Mouse (Mus musculus) heart, embryonic 12.5 days (tissue): ENCODE measurements around the gene Krt13. TPM values are rescaled to one million over a fixed set of nuclear protein-coding genes. Genes with fewer than 3 reads are reported as not detected.
A peak's percentile ranks its signal among the peaks of the same experiment; 100 is the strongest.

Experiments used
- ATAC-seq: fragments of 200-750 bp; cut with Nextera tagmentation; 2 replicates; pipeline ENCODE4 v1.8.0; 2017; ENCODE audit warnings: moderate TSS enrichment, moderate library complexity; ENCODE audit not compliant: insufficient number of reproducible peaks, low FRiP score
- H3K27ac ChIP-seq: fragments of 300-500 bp; sonication (generic); 2 replicates; pipeline ENCODE4 v1.5.1; 2016; ENCODE audit warnings: mild to moderate bottlenecking, moderate library complexity; ENCODE audit not compliant: poor library complexity, severe bottlenecking
- H3K27me3 ChIP-seq: fragments of 300-500 bp; sonication (generic); replicated peaks from 2 replicates; pipeline ENCODE4 v1.6.1; 2016; ENCODE audit warnings: mild to moderate bottlenecking, moderate library complexity
- H3K36me3 ChIP-seq: fragments of 300-500 bp; sonication (generic); 2 replicates; pipeline ENCODE4 v1.6.1; 2016; ENCODE audit warnings: mild to moderate bottlenecking, moderate library complexity
- H3K4me1 ChIP-seq: fragments of 300-500 bp; sonication (generic); replicated peaks from 2 replicates; pipeline ENCODE4 v1.6.1; 2016; ENCODE audit warnings: mild to moderate bottlenecking
- H3K4me2 ChIP-seq: fragments of 300-500 bp; sonication (generic); 2 replicates; pipeline ENCODE4 v1.6.1; 2016; ENCODE audit warnings: mild to moderate bottlenecking, moderate library complexity
- H3K4me3 ChIP-seq: fragments of 300-500 bp; sonication (generic); 2 replicates; pipeline ENCODE4 v1.5.1; 2016; ENCODE audit warnings: mild to moderate bottlenecking
- H3K9ac ChIP-seq: fragments of 300-500 bp; sonication (generic); 2 replicates; pipeline ENCODE4 v1.6.1; 2016; ENCODE audit warnings: mild to moderate bottlenecking, moderate library complexity
- H3K9me3 ChIP-seq: fragments of 300-500 bp; sonication (generic); replicated peaks from 2 replicates; pipeline ENCODE4 v1.6.1; 2016; ENCODE audit warnings: mild to moderate bottlenecking, moderate library complexity
- WGBS: fragments of 180-500 bp; shearing (Covaris S2); methylation state at CpG from one replicate; pipeline ENCODE4 v1.1.7; 2016; 5-methylcytosine and 5-hydroxymethylcytosine counted together
- polyA plus RNA-seq: library from polyadenylated mRNA; unstranded; fragments of >200 nt; fragmentation: Nextera tagmentation; extraction: Ambion mirVana; gene quantifications from 2 replicates; pipeline ENCODE4 v1.2.1, GENCODE M21; 2016

Krt13 gene
- polyA plus RNA-seq, 1 experiment from 2014 or later = 0.20 TPM

- H3K9me3 ChIP-seq = no peaks in the 10 kb centered on the region
- peak overlapping the region; percentile 50; the same call in 1 of the 2 replicates for H3K27ac ChIP-seq
- peaks cover 11% of the 10 kb centered on the region for H3K36me3 ChIP-seq
- peak overlapping the region; percentile 93 for H3K4me2 ChIP-seq
- peaks cover 46% of the 10 kb centered on the region for H3K4me1 ChIP-seq
- ATAC-seq = peak; percentile 58
- WGBS = 1% methylated on average over 13 of the region's 13 CpGs
- peaks cover 13% of the 10 kb centered on the region; the same call in 1 of the 2 replicates for H3K27me3 ChIP-seq
- peak overlapping the region; percentile 63 for H3K4me3 ChIP-seq
- peak overlapping the region; percentile 80 for H3K9ac ChIP-seq
Observed at GRCm38 (mm10) chr11:100145858-100146560, 24.6 kb upstream of the Krt13 start.

GRCm38 (mm10) chr11:100145104-100145503 is 23.7 kb upstream of the Krt13 start:
- peaks cover 46% of the 10 kb centered on the region for H3K4me1 ChIP-seq
- H3K4me2 ChIP-seq = peak overlapping the region; percentile 93
- no peaks in the 10 kb centered on the region for H3K9me3 ChIP-seq
- ATAC-seq = peak; percentile 43; the same call in 1 of the 2 replicates
- H3K36me3 ChIP-seq = peaks cover 13% of the 10 kb centered on the region
- 0 out of 2 replicates have a peak overlapping the region, but pooled peaks have one; percentile 9 for H3K27ac ChIP-seq
- peak overlapping the region; percentile 63 for H3K4me3 ChIP-seq
- peak overlapping the region; percentile 80 for H3K9ac ChIP-seq
- H3K27me3 ChIP-seq = peaks cover 13% of the 10 kb centered on the region; the same call in 1 of the 2 replicates
- WGBS = 2% methylated on average over 20 of the region's 20 CpGs

DNA sequence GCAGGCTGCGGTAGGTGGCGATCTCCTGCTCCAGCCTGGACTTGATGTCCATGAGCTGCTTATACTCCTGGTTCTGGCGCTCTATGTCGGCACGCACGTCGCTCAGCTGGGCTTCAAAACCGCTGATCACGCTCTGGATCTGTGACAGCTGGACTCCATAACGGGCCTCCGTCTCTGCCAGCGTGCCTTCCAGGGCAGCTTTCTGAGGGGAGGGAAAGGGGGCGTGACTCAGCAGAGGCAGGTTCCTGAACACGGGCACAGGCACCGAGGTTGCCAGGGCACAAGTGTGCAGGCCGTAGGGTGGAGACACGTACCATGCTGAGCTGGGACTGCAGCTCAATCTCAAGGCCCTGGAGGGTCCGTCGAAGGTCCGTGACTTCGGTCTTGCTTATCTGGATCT is 19.6 kb upstream of the Krt13 start:
- Histone ChIP-seq H3K36me3 (peaks cover 13% of the 10 kb centered on the region), H3K9ac (no peak overlapping the region), H3K4me1 (peaks cover 45% of the 10 kb centered on the region), H3K27me3 (peaks cover 13% of the 10 kb centered on the region; the same call in 1 of the 2 replicates), H3K4me2 (no peak overlapping the region), H3K4me3 (no peak overlapping the region), H3K9me3 (no peaks in the 10 kb centered on the region), H3K27ac (no peak overlapping the region)
- 75% methylated on average over 21 of the region's 21 CpGs for WGBS
- no peak for ATAC-seq

DNA sequence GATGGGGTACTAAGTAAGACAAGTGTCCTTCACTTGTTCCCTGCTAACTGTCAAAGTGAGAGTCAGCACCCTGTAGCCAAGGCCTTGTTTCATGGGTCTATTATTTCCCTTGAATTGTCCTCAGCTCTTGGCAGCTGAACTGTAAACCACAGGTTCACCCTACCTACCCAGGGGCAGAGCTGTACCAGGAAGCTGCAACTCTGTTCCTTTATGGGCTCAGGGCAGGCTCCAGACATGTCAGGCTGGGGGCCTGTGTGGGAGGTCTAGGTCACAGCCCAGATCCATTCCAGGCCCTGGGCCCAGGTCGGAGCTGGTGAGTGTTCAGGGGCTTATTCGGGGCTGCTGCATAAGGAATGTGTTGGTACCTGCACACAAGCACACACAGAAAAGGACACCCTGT is 18.0 kb upstream of the Krt13 start:
- no peaks in the 10 kb centered on the region for H3K9me3 ChIP-seq
- no peak overlapping the region for H3K9ac ChIP-seq
- no peak overlapping the region for H3K4me2 ChIP-seq
- WGBS = 64% methylated on average over 2 of the region's 2 CpGs
- H3K27me3 ChIP-seq = no peaks in the 10 kb centered on the region; the same call in 1 of the 2 replicates
- H3K36me3 ChIP-seq = peaks cover 13% of the 10 kb centered on the region
- no peak overlapping the region for H3K4me3 ChIP-seq
- peaks cover 30% of the 10 kb centered on the region for H3K4me1 ChIP-seq
- H3K27ac ChIP-seq = no peak overlapping the region
- no peak for ATAC-seq

DNA sequence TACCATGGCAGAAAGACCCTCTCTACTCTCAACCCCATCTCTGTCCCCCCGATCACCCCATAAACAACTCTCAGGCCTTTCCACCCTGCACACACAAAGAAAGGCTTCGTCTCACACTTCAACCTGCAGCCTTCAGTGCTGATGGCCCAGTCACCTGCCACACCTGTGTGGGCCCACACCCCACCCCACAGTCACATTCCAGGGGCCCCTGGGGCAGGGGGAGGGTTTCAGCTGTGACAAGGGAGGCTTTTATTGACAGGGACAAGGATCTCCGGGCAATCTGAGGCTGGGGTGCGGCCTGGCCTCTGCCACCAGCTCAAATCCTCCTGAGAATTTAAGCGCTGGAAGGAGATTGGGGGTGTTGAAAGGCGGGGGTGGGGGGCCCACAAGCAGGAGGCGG is 17.4 kb upstream of the Krt13 start:
- Histone ChIP-seq H3K27me3 (peaks cover 4% of the 10 kb centered on the region; the same call in 1 of the 2 replicates), H3K9me3 (no peaks in the 10 kb centered on the region), H3K4me2 (no peak overlapping the region), H3K4me3 (no peak overlapping the region), H3K9ac (no peak overlapping the region), H3K27ac (no peak overlapping the region), H3K4me1 (peaks cover 27% of the 10 kb centered on the region), H3K36me3 (peaks cover 13% of the 10 kb centered on the region)
- ATAC-seq = no peak
- WGBS = 48% methylated on average over 7 of the region's 7 CpGs

- Histone ChIP-seq H3K4me3 (no peak overlapping the region), H3K4me2 (no peak overlapping the region), H3K27ac (no peak overlapping the region), H3K9me3 (no peaks in the 10 kb centered on the region), H3K4me1 (peaks cover 27% of the 10 kb centered on the region), H3K36me3 (peaks cover 13% of the 10 kb centered on the region), H3K9ac (no peak overlapping the region), H3K27me3 (peaks cover 6% of the 10 kb centered on the region; the same call in 1 of the 2 replicates)
- WGBS = 53% methylated on average over 5 of the region's 5 CpGs
- ATAC-seq = no peak
Observed at GRCm38 (mm10) chr11:100137693-100138092, 16.3 kb upstream of the Krt13 start.

DNA sequence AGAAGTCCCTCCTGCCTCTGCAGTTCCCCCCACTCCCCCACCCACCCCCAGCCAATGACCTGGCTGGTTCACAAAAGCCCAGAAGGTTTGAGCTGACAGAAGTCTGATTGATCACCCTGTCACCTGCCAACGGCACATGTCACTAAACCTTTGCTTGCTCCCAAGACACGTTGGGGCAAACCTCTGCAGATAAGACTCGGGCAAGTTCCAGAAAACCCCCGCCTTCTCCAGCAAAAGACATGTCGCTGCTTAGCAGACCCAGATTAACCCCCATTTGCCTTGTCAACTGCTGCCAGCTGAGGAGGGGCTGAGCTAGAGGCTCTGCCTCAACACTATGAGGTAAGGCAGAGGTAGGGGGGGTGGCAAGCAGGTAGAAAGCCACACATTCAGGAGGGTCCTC is 15.2 kb upstream of the Krt13 start:
- ATAC-seq = no peak
- H3K9me3 ChIP-seq = no peaks in the 10 kb centered on the region

GRCm38 (mm10) chr11:100135731-100136130 is 14.4 kb upstream of the Krt13 start, which contains the start of gene Krt15:
Gene Krt15, minus strand, starts transcription at chr11:100135928.
- Histone ChIP-seq H3K36me3 (no peaks in the 10 kb centered on the region; the same call in 1 of the 2 replicates), H3K4me1 (peaks cover 30% of the 10 kb centered on the region), H3K27me3 (peaks cover 18% of the 10 kb centered on the region; the same call in 1 of the 2 replicates), H3K4me2 (no peak within 1 kb of the TSS), H3K27ac (no peak within 1 kb of the TSS), H3K9ac (no peak within 1 kb of the TSS), H3K9me3 (no peaks in the 10 kb centered on the region), H3K4me3 (no peak within 1 kb of the TSS)
- 55% methylated on average over 7 of the region's 7 CpGs for WGBS
- no peak for ATAC-seq

More for the DNA sequence above, 15.2 kb upstream of the Krt13 start:
- peaks cover 30% of the 10 kb centered on the region for H3K4me1 ChIP-seq
- no peak overlapping the region for H3K4me3 ChIP-seq
- H3K4me2 ChIP-seq = no peak overlapping the region
- H3K27ac ChIP-seq = no peak overlapping the region
- WGBS = 12% methylated on average over 5 of the region's 5 CpGs
- peaks cover 6% of the 10 kb centered on the region for H3K36me3 ChIP-seq
- peaks cover 10% of the 10 kb centered on the region; the same call in 1 of the 2 replicates for H3K27me3 ChIP-seq
- no peak overlapping the region for H3K9ac ChIP-seq

DNA sequence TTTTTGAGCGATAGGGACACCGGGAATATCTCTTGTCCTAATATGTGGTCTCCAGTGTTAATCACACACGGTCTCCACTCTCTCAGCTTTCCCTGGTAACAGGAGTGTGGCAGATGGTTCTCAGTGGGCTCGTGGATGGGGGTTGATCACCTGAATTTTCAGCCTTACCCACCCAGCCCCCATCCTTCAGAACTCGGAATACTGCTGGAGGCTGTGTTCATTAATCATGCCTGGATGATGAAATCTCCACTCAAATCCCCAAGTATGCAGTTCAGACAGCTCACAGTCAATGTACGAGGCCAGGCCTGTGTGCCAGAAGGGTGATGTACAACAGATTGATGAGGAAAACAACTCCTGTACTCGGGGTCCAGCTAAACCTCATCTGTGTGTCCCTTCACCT is 3.5 kb upstream of the Krt13 start:
- Histone ChIP-seq H3K4me3 (no peak overlapping the region), H3K9me3 (no peaks in the 10 kb centered on the region), H3K4me2 (no peak overlapping the region), H3K27ac (no peak overlapping the region), H3K4me1 (peaks cover 12% of the 10 kb centered on the region), H3K9ac (no peak overlapping the region), H3K27me3 (no peaks in the 10 kb centered on the region; the same call in 1 of the 2 replicates), H3K36me3 (no peaks in the 10 kb centered on the region)
- 70% methylated on average over 7 of the region's 7 CpGs for WGBS
- no peak for ATAC-seq

- Histone ChIP-seq H3K27ac (no peak overlapping the region), H3K9me3 (no peaks in the 10 kb centered on the region), H3K4me3 (no peak overlapping the region), H3K27me3 (peaks cover 8% of the 10 kb centered on the region), H3K9ac (no peak overlapping the region), H3K4me1 (peaks cover 8% of the 10 kb centered on the region), H3K4me2 (no peak overlapping the region), H3K36me3 (no peaks in the 10 kb centered on the region)
- ATAC-seq = no peak
- WGBS = 50% methylated on average over 5 of the region's 5 CpGs
Observed at GRCm38 (mm10) chr11:100120331-100120730, 1.0 kb downstream of the Krt13 start.

- no peak for ATAC-seq
- Histone ChIP-seq H3K36me3 (no peaks in the 10 kb centered on the region), H3K27ac (no peak overlapping the region), H3K9me3 (no peaks in the 10 kb centered on the region), H3K4me1 (no peaks in the 10 kb centered on the region), H3K4me3 (no peak overlapping the region), H3K27me3 (peaks cover 8% of the 10 kb centered on the region; the same call in 1 of the 2 replicates), H3K4me2 (no peak overlapping the region), H3K9ac (no peak overlapping the region)
- 60% methylated on average over 2 of the region's 2 CpGs for WGBS
Observed at GRCm38 (mm10) chr11:100113742-100114029, 7.7 kb downstream of the Krt13 start.
